Mouse (Mus musculus) 416B (cell line): ENCODE results near the gene Hivep3.
A peak's percentile ranks its signal among the peaks of the same experiment; 100 is the strongest.

Experiments used
- DNase-seq: peaks from one replicate; pipeline ENCODE4 v3.0.0; 2011; ENCODE audit warnings: low read depth

The Hivep3 gene

DNA sequence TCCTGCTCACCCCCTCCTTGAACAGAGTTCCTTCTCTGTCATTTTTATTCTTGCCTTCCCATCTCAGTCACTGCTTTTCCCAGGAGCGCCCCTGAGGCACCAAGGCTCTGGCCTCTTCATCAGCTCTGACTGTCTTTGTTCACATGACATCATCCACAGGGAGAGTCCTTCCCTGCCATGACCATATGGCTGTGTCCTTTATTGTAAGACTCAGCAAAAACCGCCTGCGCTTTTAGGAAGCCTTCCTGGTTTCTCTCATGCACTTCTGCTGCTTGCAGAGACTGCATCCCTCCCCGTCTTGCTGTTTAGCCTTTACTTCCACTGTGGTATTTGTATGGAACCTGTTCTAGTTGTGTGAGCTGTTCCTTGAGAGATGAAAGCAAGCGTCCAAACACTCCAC is 216.6 kb downstream of the Hivep3 start:
- DNase-seq: no peak

DNA sequence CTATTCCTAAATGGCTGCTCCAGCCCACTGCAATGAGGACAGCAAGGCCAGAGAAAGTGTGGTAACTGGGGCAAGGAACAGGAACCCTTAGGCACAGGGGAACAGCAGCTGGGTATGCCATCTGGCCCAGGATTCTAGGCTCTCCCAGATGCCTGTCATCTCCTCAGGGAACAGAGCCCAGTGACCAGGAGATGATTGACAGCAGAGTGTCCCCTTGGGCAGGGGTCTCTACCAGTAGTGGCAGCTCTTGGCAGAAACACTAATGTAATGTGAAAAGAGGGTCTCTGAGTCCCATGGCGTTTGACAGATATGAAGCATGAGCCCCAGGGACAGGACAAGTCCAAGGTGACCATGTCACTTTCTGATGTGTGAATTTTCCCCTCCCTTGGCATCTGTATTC is 217.5 kb downstream of the Hivep3 start:
- DNase-seq: no peak

DNA sequence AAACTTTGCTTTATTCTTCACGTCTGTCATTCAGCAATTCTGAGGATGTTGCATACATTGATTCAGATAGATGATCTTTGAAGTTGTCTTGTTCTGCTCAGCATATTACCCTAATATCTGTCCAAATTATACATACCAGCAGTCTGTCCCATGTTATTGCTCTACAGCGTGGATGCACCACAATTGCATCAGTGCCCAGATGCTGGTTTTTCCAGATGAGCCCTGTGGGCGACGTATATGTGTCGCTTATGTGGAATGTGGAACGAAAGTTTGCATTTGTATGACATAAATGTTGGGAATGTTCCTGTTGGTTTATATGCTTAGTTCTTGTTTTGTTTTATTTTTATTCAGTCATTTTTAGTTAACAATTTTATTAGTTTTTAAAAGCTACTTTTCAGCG is 221.4 kb downstream of the Hivep3 start:
- DNase-seq: no peak

DNA sequence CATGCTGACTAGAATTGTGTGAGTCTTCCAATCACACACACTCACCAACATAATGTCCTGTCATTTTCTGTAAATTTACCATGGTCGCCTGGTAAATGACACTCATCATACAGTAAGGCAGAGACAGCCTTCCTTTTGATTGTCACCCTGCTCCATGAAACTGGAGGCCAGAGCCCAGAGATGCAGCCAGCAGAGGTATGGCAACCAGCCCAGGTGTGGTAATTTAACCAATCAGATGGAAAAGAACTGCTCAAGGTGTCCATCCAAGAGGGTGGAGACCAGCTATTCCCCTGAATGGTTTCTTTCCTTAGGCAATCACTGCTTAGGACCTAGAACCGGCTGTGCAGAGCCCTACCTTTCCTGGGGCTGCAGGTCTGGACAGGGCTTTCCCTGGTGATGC is 224.4 kb downstream of the Hivep3 start:
- no peak for DNase-seq

DNA sequence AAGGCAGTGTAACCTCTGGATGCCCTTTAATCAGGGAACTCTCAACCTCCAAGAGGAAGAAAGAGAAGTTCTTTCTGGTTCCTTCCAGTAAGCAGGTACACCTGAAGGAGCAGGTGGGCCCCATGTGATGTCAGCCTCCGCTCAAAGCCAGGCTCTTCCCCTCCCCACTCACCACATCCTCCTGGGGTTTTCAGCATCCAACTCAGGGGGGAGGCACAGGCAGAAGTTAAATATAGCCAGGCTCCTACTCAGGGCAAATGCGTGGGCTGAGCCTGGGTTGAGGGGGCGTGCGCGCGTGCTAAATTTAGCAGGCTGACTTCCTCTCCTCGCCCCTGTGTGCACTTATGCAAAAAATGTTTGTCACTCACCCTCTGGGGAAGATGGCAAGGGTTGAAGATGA is 225.7 kb downstream of the Hivep3 start:
- no peak for DNase-seq

DNA sequence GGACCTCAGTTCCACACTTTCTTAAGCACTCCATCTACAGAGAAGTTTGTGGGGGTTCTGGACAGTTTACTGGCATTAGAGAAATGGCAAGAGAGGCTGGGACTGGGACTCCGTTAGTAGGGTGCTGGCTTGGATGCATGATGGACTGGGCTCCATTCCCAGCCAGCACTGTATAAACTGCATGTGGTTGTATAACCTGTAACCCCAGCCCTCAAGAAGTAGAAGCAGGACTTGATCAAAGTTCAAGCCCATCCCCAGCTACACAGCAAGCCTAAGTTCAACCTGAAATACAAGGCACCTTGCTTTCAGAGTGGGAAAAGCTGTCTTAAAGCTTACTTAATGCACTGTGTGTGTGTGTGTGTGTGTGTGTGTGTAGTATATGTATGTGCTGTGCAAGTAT is 226.3 kb downstream of the Hivep3 start:
- DNase-seq: no peak

DNA sequence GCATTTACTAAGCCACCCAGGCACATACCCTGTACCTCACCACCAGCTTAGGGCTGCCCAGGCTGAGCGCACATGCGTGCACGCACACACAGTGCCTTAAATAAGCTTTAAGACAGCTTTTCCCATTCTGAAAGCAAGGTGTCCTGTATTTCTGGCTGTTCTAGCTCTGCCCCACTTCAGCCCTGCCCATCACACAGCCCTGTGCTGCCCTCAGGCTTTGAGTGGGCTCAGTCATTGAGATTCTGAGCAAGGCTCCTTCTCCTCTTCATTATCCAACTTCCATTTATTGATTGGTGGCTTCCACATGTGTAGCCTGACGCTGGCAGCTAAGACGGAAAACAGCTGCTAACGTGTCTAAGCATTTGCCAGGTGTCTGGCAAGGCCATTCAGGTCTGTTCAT is 226.9 kb downstream of the Hivep3 start:
- DNase-seq: no peak

DNA sequence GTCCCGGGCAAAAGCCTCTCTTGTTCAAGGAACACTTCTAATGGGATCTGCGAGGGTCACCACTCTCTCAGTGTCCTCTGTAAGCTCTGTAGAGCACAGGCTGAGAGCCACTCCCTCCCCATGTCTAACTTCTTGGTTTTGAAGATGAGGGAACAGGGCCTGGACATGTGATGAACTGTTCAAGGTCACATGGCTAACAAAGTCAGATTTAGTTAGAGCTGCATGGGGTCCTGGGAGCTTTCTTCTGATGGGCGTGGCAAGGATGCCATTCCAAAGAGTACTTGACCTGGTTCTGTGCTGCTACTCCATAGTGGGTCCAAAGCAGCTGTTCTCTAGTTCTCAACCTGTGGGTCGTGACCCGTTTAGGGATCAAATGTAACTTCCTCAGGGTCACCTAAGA is 227.6 kb downstream of the Hivep3 start:
- no peak for DNase-seq

DNA sequence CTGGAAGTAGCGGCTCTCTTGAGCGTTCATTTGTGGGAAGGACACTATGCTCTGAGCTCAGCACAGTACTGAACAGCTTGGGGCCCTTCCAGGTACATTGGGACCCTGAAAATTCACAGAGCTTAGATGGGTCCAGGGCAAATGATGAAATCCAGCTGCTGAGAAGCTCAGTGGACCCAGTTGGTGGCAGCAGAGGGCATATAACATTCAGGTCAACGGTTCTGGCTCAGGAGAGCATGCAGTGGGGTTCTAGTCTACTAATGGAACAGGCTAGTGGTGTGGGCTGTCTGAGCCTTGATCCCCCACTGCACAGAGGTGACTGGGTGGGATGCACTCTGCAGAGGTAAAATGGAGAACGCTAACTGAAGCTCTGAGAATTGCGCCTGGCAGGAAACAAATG is 228.5 kb downstream of the Hivep3 start:
- no peak for DNase-seq

DNA sequence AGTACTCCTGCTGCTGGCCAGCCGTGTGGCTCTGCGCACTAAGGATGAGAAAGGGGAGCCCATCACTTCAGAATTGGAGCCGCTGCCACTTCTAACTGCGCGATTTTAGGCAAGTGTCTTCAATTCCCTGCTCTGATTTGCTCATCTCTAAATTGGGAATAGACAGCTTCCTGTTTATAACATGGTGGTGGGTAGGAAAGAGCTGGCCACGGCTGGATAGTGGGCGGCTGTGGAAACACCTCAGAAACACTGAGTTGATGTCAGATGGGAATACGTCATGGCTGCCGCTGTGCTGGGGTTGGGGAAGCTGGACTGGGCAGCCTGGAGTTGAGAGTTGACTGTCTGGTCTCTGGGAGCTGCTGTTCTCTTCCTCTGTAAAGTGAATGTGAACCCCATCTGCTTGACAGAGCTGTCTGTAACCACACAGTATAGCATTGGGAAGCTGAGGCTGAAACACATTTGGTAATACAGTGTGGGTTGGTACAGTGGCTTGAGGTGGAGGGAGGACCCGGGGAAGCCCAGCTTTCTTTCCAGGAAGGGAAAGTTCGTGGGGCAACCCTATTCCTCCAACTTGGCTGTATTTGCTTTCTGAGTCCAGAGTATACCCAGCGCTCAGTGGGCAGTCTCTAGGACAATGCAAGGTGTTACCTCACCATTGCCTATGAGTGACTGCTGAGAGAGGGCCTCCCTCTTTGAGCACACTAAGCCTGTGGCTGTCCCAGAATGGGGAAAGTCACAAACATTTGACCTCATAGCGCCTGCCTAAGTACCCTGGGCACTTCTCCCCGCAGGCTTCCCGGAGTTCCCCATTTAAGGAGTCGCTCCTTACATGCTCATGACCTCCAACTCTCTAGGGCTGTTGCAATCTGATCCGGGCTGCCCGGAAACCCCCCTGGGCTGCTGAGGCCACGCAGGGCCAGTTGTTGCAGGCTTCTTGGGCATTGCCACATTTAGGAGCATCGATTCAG is 232.8 kb downstream of the Hivep3 start:
- DNase-seq: no peak

DNA sequence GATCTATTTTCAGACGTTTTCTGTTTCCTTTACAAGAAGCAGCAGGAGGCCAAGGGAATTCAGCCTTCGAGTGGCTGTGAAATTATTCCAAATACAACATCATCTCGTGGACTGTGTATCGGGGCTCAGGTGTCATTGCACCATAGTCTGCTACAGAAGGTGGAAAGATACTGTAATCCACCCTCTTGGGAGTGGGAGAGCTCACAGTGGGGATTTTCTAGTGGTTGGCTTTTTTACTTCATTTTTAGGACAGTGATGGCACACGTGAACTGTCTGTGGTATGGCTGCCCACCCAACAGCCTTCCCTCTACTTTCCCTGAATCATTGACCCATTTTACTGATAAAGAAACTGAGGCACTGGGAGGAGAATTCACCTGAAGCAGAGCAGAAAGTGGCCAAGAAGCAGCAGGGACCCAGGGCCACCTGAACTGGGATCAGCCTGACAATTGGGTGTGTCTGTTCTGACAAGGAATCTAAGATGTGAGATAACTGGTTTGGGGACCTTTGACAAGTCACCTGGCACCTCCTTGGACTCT is 233.6 kb downstream of the Hivep3 start:
- DNase-seq: no peak

DNA sequence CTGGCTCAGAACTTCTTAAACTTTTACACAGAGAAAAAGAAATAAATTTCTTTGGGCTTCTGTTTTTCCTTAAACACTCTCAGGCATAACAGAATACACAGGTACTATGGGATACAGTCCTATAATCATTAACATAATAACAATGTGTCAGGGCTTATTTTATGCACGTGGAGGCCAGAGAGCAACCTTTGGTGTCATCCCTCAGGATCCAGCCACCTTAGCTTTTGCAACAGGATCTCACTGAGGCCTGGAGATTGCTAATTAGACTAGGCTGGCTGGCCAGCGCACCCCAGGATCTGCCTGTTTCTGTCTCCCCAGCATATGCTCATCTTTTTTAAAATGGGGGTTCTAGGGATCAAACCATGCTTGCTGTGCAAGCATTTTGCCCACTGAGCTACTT is 234.1 kb downstream of the Hivep3 start:
- no peak for DNase-seq

DNA sequence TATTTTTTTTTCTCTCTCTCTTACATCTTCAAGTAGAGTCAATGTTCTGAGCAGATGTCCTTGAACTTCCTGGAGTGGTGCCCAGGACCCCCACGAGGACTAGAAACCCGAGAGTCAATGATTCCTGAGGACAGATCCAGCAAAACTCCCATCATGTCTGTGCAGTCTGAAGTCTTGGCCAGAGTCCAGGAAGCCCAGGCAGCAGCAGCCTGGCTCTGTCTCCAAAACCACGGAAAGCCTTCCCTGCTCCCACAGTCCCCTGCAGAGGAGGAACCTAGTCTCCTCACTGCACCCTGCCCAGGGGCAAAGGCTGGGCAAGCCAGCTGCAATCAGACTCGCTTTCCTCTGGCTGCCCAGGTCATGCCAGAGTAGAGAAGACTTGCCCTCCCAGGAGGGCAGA is 234.5 kb downstream of the Hivep3 start:
- no peak for DNase-seq

DNA sequence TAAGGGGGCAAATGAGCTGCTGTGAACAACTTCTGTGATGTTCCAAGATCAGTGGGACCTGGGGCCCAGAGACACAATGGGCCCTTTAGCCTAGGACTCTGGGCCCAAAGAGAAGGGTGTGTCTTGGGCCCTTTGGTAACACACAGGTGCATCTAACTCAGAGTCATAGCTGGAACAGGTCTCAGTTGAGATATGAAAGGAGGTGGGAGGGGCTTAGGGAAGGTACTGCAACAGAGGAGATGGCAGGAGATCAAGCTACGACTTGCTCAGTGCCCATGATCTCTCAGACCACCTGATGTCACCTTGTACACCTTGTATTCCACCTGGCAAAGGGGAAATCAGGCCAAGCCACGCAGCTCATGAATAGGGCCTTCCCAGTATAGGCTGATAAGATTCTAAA is 235.3 kb downstream of the Hivep3 start:
- no peak for DNase-seq

DNA sequence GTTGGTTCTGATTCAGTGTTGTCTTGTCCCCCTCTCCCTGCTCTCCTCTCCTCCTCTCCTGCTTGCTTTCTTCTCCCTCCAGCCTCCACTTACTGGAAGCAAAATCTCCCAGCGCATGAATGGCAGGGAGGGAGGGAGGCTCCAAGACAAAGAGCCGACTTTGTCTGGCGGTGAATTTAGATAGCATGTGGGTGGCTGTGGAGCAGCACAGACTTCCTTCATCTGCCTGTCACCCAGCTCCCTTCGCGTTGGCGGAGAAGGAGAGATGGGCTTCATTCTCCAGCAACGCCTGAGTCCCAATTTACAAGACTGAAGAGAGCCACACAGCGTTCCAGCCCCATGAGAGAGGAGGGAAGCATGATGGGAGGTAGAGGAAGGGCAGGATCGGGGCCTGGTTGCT is 236.6 kb downstream of the Hivep3 start:
- DNase-seq: no peak

DNA sequence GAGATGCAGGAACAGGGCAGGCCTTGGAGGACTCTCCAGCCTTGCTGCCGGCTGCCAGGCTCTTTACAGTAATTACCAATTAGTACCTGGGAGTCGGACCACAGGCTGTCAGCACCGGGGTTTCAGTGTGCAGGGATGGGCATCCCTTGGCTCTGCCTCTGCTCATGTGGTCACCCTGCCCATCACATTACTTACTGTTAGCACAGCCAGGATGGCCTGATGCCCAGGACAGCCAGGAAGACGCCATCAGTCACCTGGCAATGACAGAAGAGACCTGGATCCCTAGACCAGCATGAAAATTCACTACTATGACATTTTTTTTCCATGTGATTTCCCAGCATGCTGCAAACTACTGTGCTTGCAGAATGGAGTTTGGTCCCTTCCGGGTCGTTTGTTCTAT is 238.8 kb downstream of the Hivep3 start:
- DNase-seq: no peak

DNA sequence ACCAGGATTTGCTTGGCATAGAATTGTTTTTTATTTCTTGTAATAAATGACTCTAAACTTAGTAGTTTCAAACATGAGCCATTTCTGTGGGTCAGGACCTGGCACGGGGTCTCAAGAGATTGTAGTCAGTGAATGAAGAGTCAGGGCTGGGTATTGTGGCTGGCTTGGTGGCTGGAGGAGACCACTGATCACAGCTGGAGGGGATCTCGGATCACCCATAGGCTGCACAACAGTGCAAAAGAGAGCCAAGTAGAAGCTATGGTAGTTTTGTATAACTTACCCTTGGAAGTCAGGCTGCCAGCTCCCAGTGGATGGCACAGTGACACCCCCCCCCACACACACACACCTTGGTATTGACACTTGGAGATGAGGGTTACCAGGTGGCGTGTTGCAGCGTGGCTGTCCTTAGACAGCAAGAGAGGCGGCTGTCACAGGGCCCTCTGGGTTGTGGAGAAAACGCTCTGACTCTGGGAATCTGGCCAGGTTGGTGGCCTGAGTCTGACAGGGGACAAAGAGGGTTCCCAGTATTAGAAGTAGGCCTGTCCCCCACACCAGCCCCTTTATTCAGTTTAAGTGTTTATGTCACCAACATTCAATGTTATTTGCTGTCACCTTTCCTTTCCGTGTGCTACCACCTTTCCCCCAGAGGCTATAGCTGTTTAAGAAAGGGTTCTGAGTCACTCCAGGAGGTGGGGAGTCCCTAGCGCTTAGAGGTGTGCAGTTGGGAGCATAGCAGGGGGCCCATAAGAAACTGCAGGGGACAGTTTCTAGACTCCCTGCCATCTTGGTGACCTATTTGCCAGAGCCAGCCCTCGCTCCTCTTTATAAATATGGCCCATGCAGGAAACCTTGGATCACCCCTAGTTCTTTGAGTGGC is 240.4 kb downstream of the Hivep3 start:
- DNase-seq: no peak

DNA sequence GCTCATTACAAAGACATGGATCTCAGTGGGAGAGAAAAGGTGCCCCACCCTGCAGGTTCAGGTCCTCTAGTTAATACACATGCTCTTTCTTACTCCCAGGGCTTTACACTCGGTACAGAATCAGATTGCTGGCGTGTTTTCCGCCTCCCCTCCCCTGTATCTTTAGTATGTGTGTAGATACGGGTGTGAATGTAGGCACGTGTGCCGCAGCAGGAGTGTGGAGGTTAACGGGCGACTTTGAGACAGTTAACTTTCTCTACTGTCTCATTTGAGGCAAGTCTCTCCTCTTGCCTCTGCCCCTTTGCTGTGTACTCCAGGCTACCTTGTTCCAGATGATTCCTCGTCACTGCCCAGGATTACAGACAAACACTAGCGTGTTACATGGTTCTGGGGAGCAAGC is 241.7 kb downstream of the Hivep3 start:
- no peak for DNase-seq

DNA sequence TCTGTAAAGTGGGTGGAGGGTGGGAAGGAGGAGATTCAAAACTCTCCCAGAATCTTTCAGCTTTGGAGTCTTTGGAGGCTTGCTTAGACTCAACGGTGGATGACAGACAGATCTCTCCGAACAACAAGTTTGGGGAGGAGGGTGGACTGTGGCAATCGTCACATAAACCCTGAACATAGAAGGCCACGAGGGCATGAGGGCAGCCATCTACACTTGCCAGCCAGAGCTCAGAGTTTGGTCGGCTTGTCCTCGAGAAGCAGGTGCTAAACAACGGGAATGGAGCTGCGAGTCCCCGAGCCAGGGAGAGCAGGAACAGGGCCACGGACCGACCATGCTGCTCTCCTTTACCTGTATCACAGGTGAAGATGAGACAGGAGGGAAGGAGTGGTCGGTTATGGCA is 242.2 kb downstream of the Hivep3 start:
- no peak for DNase-seq

DNA sequence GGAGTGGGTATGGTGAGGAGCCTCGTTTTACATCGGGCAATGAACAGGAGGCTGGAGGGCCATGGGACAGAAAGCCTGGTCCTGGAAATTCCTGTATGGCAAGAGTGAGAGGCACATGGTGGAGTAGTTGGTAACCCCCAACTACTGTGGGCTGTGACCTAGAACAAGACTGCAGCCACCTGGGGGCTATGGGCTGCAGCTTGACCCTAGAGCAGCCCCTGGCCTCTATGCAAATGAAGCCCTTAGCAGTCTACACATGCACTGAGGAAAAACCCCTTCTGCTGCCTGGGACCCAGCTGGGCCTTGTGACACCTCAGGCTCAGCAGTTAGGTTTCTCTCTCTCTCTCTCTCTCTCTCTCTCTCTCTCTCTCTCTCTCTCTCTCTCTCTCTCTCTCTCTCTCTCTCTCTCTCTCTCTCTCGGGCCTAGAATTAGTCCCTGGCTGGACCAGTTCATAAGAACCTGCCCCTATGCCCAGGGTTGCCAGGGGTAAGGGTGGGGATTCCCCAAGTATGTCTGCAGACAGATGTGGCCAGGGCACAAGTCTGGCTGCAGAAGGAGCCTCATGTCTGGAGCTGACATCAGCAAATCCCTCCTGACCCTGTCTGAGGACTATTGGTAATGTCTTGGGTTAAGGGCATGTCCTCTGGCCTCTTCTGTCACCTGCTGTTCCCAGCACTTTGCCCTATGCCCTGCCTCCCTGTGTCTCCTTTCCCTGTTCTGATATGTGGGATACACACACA is 243.0 kb downstream of the Hivep3 start:
- no peak for DNase-seq

DNA sequence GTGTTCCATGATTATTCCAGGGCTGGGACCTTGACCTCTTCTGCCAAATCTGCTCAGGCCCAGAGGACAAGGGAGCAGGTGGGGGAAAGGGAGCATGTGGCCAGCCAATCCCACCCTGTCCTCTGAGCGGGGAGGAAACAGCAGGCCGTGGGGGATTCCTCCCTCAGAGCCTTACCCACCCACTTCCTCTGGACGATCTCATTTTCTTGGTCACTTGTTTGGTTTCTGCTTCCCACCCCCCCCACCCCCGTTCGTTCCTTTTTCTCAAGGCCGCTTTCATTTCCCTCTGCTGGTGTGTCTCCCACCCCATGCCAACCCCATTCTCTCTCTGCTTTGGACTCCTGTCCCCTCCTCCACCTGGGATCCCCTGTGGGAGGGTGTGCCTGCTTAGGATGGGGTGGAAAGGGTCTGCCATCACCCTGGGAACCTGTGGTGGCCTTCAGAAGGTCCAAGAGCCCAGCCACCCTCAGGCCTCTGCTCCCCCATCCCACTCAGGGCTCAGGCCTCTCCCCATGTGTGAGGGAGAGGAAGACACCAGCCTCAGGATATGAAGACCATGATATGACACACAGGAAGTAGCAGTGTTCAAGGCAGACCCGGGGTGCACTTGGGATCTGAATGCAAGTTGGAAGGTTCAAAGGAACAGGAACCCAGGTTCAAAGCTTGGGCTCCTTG is 244.4 kb downstream of the Hivep3 start:
- DNase-seq: peak; percentile 4
